Mouse (Mus musculus) hindbrain, embryonic 13.5 days (tissue): ENCODE measurements at regions not wholly inside any gene's neighbourhood (a gene's known extent, or its start where the extent isn't known, plus 50 kb on each side); places are given as distances from the start of the nearest gene placed in this dataset.
"Not testable (repeated sequence)": the region's sequence is repeated elsewhere in the genome, so short reads cannot be mapped to it uniquely, and the experiment has no call there.

Experiments
- ATAC-seq: fragments of 200-750 bp; cut with Nextera tagmentation; 2 replicates; pipeline ENCODE4 v1.8.0; 2017; ENCODE audit warnings: moderate TSS enrichment; ENCODE audit not compliant: low FRiP score
- H3K27ac ChIP-seq: fragments of 300-500 bp; sonication (generic); 2 replicates; pipeline ENCODE4 v1.5.1; 2015; ENCODE audit warnings: inconsistent platforms, mild to moderate bottlenecking, moderate library complexity
- H3K27me3 ChIP-seq: fragments of 300-500 bp; sonication (generic); 2 replicates; pipeline ENCODE4 v1.6.1; 2015; ENCODE audit warnings: mild to moderate bottlenecking, inconsistent platforms
- H3K36me3 ChIP-seq: fragments of 300-500 bp; sonication (generic); 2 replicates; pipeline ENCODE4 v1.6.1; 2015; ENCODE audit warnings: mild to moderate bottlenecking, inconsistent platforms
- H3K4me1 ChIP-seq: fragments of 300-500 bp; sonication (generic); replicated peaks from 2 replicates; pipeline ENCODE4 v1.6.1; 2015; ENCODE audit warnings: inconsistent platforms
- H3K4me2 ChIP-seq: fragments of 300-500 bp; sonication (generic); 2 replicates; pipeline ENCODE4 v1.6.1; 2015; ENCODE audit warnings: inconsistent platforms, mild to moderate bottlenecking, moderate library complexity
- H3K4me3 ChIP-seq: fragments of 300-500 bp; sonication (generic); 2 replicates; pipeline ENCODE4 v1.5.1; 2015; ENCODE audit warnings: mild to moderate bottlenecking, inconsistent platforms
- H3K9ac ChIP-seq: fragments of 300-500 bp; sonication (generic); 2 replicates; pipeline ENCODE4 v1.6.1; 2015; ENCODE audit warnings: mild to moderate bottlenecking, inconsistent platforms
- H3K9me3 ChIP-seq: fragments of 300-500 bp; sonication (generic); 2 replicates; pipeline ENCODE4 v1.6.1; 2016; ENCODE audit warnings: inconsistent platforms
- WGBS: fragments of 180-500 bp; shearing (Covaris S2); methylation state at CpG from one replicate; pipeline ENCODE4 v1.1.7; 2015; 5-methylcytosine and 5-hydroxymethylcytosine counted together

DNA sequence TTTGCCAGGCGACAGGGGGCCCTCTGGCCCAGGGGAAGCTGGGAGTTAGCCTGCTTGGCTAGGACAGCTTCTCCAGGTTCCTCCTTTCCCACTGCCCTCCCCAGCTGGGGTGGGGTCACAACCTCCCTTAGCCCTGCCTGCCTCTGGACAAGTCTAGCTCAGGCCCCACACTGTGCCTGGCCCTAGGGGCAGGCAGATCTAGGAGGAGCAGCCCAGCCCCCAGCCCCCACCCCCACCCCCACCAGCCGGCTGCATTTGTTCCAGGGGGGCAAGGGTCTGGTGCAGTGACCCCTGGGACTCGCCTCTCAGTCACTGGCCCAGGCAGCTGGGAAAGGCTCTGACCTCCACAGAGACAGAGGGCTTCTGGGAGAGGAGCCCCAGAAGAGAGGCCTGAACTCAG lies 381.9 kb downstream of the Sox9 start:
- H3K4me2 ChIP-seq: no peak overlapping the region
- H3K27ac ChIP-seq: no peak overlapping the region
- peaks cover 61% of the 10 kb centered on the region for H3K4me1 ChIP-seq
- H3K36me3 ChIP-seq: no peaks in the 10 kb centered on the region
- WGBS: 32% methylated on average over 3 of the region's 3 CpGs
- H3K27me3 ChIP-seq: no peaks in the 10 kb centered on the region
- no peak for ATAC-seq
- no peak overlapping the region for H3K4me3 ChIP-seq
- no peak overlapping the region for H3K9ac ChIP-seq
- no peaks in the 10 kb centered on the region for H3K9me3 ChIP-seq

DNA sequence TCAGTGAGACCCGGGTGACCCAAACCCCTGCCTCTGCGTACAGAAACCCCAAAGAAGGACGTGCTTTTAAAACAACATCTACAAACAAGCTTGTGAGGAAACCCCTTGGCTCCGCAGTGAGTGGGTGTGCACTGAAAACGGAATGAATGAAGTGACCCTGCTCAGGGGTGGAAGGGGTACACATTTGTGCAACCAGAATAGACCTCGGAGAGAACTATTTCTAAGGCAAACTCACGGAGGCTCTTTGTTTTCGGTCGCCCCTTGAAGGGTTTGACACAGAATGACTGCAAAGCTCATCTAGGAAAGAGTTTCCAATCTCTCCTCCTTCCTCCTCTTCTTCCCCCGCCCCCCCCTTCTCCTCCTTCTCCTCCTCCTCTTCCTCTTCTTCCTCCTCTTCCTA lies 382.5 kb downstream of the Sox9 start:
- 13% methylated on average over 10 of the region's 10 CpGs for WGBS
- H3K9me3 ChIP-seq: no peaks in the 10 kb centered on the region
- H3K9ac ChIP-seq: no peak overlapping the region
- no peaks in the 10 kb centered on the region for H3K36me3 ChIP-seq
- peaks cover 59% of the 10 kb centered on the region for H3K4me1 ChIP-seq
- 0 out of 2 replicates have a peak, but pooled peaks have one; percentile 27 for ATAC-seq
- H3K4me3 ChIP-seq: peak overlapping the region; percentile 38
- 0 out of 2 replicates have a peak overlapping the region, but pooled peaks have one; percentile 5 for H3K27ac ChIP-seq
- H3K27me3 ChIP-seq: no peaks in the 10 kb centered on the region
- H3K4me2 ChIP-seq: peak overlapping the region; percentile 62

DNA sequence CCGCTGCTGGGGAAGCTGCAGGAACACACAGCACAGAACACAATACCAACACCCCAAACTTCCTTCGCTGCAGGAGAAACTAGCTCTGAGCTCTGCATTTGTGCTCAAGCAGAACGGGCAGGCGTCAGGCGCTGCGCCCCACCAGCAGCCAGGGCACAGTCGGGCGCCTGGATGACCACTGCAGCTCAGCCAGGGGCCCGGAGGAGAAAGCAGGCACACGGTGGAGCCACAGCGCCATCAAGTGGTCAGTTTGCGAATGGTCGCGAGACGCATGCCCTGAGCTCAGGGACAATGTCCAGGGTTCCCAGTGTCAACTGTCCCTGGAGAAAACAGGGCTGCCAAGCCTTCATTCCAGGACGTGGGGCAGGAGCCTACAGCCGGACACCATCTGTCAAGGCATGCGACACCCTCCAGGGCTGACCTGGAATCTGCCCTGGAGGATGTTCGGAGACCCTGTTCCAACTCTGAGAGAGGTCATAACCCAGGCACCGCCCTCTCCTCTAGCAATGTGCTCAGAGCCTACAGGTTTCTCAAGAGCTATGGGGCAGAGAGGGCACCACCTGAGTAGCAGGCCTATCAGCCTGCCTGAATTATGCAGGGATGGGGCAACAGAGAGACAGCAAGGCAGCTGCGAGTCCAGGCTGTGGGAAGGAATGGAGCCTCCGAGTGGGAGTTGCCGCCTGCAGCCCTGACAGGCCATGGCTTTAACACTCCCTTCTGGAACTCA lies 383.2 kb downstream of the Sox9 start:
- Histone ChIP-seq H3K9ac (peak overlapping the region; percentile 61), H3K4me2 (peak overlapping the region; percentile 62), H3K9me3 (no peaks in the 10 kb centered on the region), H3K4me1 (peaks cover 58% of the 10 kb centered on the region), H3K4me3 (peak overlapping the region; percentile 38), H3K27ac (peak overlapping the region; percentile 23), H3K27me3 (no peaks in the 10 kb centered on the region), H3K36me3 (no peaks in the 10 kb centered on the region)
- 5% methylated on average over 23 of the region's 23 CpGs for WGBS
- ATAC-seq: peak; percentile 71

DNA sequence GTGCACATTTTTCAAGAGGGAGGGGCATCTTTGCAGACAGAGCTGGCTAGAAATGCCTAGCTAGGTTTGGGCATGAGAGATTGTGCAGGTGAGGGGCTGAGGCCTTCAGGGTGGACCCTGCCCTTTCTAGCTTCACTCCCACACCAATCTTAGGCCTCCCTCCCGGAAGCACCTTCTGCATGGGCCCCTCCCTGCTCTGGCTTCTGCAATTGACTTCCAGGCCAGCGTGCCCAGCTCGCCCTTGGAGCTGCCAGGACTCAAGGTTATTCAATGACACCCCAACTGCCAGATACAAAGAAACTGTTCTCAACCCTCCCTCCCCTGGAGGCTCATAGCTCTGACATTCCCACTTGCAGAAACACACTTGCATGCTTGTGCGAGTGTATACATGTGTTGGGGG lies 384.5 kb downstream of the Sox9 start:
- no peak overlapping the region for H3K4me3 ChIP-seq
- 0 out of 2 replicates have a peak overlapping the region, but pooled peaks have one; percentile 12 for H3K27ac ChIP-seq
- no peak overlapping the region for H3K4me2 ChIP-seq
- peaks cover 67% of the 10 kb centered on the region for H3K4me1 ChIP-seq
- ATAC-seq: no peak
- H3K9me3 ChIP-seq: no peaks in the 10 kb centered on the region
- 58% methylated on average over 4 of the region's 4 CpGs for WGBS
- no peaks in the 10 kb centered on the region for H3K36me3 ChIP-seq
- no peak overlapping the region for H3K9ac ChIP-seq
- no peaks in the 10 kb centered on the region for H3K27me3 ChIP-seq

DNA sequence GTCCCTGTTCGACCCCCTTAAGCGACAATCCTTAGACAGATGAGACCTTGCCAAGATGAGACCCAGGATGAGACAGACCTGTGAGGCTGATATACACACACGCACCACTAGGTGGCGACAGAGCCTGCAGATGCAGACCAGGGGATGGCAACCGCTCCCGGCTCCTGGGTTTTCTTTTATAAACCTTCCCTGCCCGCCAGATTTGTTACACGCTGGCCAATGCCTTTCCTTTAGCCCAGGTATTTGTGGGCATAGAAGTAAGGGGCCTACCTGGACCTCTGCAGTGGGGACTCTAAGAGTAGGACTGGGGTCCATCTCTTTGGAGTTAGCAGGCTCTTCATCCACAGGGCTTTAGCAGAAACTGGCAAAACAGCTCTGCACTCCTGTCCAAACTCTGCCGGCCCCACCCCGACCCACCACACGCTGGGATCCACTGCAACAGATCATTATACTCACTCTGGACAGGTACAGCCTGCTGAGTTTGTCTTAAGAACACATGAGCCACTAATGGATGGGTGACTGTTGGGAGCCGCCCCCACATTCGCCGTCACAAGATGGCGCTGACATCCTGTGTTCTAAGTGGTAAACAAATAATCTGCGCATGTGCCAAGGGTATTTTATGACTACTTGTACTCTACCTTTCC lies 390.6 kb downstream of the Sox9 start:
- peaks cover 50% of the 10 kb centered on the region for H3K4me1 ChIP-seq
- H3K9me3 ChIP-seq: no peaks in the 10 kb centered on the region
- H3K9ac ChIP-seq: peak overlapping the region; percentile 65; the same call in 1 of the 2 replicates
- H3K36me3 ChIP-seq: no peaks in the 10 kb centered on the region
- peak overlapping the region; percentile 87 for H3K27ac ChIP-seq
- peak; percentile 72 for ATAC-seq
- H3K27me3 ChIP-seq: no peaks in the 10 kb centered on the region
- 20% methylated on average over 16 of the region's 16 CpGs for WGBS
- peak overlapping the region; percentile 49 for H3K4me3 ChIP-seq
- H3K4me2 ChIP-seq: peak overlapping the region; percentile 60

DNA sequence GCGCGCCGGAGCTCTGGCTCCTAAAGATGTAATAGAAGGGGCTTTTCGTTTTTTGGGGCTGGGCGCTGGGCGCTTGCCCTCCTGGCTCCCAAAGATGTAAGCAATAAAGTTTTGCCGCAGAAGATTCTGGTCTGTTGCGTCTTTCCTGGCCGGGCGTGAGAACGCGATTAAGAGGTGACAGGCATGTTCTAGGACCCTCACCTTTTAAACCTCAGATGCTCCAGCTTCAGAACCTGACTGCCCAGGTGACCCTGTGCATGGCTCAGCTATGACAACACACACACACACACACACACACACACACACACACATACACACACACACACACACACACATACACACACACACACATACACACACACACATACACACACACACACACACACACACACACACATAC lies 391.3 kb downstream of the Sox9 start:
- not testable (repeated sequence) for H3K27me3 ChIP-seq, H3K9me3 ChIP-seq, H3K36me3 ChIP-seq, H3K9ac ChIP-seq, ATAC-seq
- Histone ChIP-seq H3K27ac (peak overlapping the region; percentile 64; the same call in 1 of the 2 replicates), H3K4me2 (peak overlapping the region; percentile 43), H3K4me3 (peak overlapping the region; percentile 31), H3K4me1 (peaks cover 57% of the 10 kb centered on the region)
- WGBS: 21% methylated on average over 12 of the region's 12 CpGs

DNA sequence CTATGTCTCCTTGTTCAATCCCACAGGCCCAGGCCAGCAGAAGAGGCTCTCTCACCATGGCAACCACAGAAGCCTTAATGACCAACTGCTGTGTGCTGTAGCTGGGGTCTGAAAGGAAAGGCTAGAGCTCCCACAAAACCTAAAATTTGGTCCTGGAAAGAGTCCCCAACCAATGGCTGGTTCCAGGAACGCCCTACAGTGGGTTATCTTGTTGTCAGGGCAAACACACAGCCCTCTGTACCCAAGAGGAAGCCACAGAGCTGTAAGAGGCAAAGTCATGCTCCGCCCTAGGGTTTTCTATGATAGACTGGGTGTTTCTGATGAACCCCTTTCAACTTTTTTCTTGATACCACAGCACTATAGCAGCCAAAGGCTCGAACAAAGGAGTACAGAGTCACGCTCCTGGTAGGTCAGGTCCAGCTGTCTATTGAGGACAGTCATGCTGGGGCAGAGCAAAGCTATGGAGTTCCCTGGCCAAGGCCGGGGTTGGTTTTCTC lies 392.0 kb downstream of the Sox9 start:
- no peak overlapping the region for H3K4me2 ChIP-seq
- peak overlapping the region; percentile 78 for H3K27ac ChIP-seq
- 43% methylated on average over 5 of the region's 5 CpGs for WGBS
- peaks cover 64% of the 10 kb centered on the region for H3K4me1 ChIP-seq
- no peaks in the 10 kb centered on the region for H3K36me3 ChIP-seq
- H3K4me3 ChIP-seq: no peak overlapping the region
- no peaks in the 10 kb centered on the region for H3K9me3 ChIP-seq
- H3K9ac ChIP-seq: no peak overlapping the region
- no peaks in the 10 kb centered on the region for H3K27me3 ChIP-seq
- no peak for ATAC-seq

DNA sequence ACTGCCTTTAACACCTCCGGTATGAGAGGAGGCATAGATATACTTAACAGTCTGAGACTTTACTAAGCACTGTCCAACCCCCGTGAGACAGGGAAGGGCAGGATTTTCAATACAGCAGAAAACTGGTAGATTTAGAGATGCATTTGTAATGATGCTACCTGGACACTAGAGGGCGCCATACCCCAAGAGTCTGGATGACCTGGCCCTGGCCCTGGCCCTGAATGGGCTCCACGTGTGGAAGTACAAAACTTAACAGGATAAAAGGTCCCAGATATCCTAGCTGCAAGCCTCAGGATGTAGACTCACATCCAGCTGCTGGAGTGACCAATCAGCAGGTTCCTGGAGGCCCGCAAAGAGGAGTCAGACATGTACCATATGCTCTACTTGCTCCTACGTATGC lies 393.3 kb downstream of the Sox9 start:
- no peaks in the 10 kb centered on the region for H3K9me3 ChIP-seq
- H3K27ac ChIP-seq: no peak overlapping the region
- H3K36me3 ChIP-seq: no peaks in the 10 kb centered on the region
- ATAC-seq: no peak
- peaks cover 68% of the 10 kb centered on the region for H3K4me1 ChIP-seq
- H3K9ac ChIP-seq: no peak overlapping the region
- 0 out of 2 replicates have a peak, but pooled peaks cover 2% of the 10 kb centered on the region for H3K27me3 ChIP-seq
- no peak overlapping the region for H3K4me2 ChIP-seq
- WGBS: 36% methylated on average over 6 of the region's 6 CpGs
- no peak overlapping the region for H3K4me3 ChIP-seq

DNA sequence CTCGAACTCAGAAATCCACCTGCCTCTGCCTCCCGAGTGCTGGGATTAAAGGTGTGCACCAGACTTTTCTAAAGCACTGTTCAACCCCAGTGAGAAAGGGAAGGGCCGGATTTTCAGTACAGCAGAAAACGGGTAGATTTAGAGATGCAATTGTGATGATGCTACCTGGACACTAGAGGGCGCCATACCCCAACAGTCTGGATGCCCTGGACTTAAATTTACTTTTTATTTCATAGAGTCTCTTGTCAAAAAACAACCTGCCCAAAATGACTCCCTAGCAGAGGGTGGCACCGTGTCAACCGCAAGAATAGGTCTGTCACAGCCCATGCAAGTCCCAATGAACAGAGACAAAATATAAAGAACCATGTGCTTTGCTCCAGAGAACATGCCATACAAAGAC lies 394.2 kb downstream of the Sox9 start:
- H3K36me3 ChIP-seq: no peaks in the 10 kb centered on the region
- H3K9me3 ChIP-seq: no peaks in the 10 kb centered on the region
- peaks cover 69% of the 10 kb centered on the region for H3K4me1 ChIP-seq
- 26% methylated on average over 7 of the region's 7 CpGs for WGBS
- H3K27me3 ChIP-seq: 0 out of 2 replicates have a peak, but pooled peaks cover 2% of the 10 kb centered on the region
- no peak overlapping the region for H3K4me3 ChIP-seq
- H3K9ac ChIP-seq: no peak overlapping the region; the same call in 1 of the 2 replicates
- no peak overlapping the region for H3K4me2 ChIP-seq
- H3K27ac ChIP-seq: no peak overlapping the region
- ATAC-seq: no peak

DNA sequence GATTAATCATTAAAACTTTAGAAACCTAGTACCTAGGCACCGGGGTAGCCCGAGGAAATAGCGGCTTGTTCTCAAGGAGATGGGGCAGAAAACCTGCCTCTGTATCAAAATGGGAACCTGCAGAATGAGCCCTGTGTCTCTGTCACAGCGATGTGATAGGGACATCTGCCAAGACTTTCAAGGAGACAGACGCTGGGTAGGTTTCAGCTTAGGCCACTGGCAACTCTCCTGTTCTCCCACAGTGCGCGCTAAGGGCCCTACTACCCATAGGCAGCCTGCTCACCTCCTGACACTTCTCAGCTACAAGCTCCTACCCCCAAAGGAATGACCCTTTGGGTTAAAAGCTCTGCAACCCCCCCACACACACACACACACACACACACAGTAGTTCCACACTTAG lies 396.4 kb downstream of the Sox9 start:
- Histone ChIP-seq H3K36me3 (no peaks in the 10 kb centered on the region), H3K4me1 (peaks cover 78% of the 10 kb centered on the region), H3K9ac (no peak overlapping the region), H3K9me3 (no peaks in the 10 kb centered on the region), H3K4me3 (no peak overlapping the region), H3K27ac (0 out of 2 replicates have a peak overlapping the region, but pooled peaks have one; percentile 0), H3K4me2 (no peak overlapping the region), H3K27me3 (0 out of 2 replicates have a peak, but pooled peaks cover 2% of the 10 kb centered on the region)
- 79% methylated on average over 7 of the region's 7 CpGs for WGBS
- no peak for ATAC-seq

DNA sequence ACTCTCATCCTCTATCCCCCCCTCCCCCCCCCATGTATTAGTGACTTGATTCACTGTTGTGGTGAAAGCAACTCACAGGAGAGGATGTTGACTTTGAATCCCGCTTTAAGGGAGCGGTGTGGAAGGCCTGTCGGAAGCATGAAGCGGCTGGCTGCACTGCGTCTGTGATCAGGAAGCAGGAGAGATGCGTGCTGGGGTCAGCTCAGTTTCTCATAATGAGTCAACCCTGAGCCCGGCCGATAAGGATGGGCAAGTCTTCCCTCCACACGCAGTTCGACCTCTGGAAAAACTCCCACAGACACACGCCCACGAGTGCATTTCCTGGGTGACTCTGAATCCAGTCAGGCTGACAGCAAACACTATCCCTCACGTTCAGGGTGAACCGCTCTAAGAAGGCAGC lies 398.0 kb downstream of the Sox9 start:
- 0 out of 2 replicates have a peak, but pooled peaks cover 2% of the 10 kb centered on the region for H3K27me3 ChIP-seq
- peak overlapping the region; percentile 51; the same call in 1 of the 2 replicates for H3K9ac ChIP-seq
- no peak overlapping the region for H3K27ac ChIP-seq
- H3K4me2 ChIP-seq: no peak overlapping the region
- H3K36me3 ChIP-seq: no peaks in the 10 kb centered on the region
- no peak overlapping the region for H3K4me3 ChIP-seq
- ATAC-seq: no peak
- H3K9me3 ChIP-seq: no peaks in the 10 kb centered on the region
- peaks cover 83% of the 10 kb centered on the region for H3K4me1 ChIP-seq
- WGBS: 75% methylated on average over 14 of the region's 14 CpGs

DNA sequence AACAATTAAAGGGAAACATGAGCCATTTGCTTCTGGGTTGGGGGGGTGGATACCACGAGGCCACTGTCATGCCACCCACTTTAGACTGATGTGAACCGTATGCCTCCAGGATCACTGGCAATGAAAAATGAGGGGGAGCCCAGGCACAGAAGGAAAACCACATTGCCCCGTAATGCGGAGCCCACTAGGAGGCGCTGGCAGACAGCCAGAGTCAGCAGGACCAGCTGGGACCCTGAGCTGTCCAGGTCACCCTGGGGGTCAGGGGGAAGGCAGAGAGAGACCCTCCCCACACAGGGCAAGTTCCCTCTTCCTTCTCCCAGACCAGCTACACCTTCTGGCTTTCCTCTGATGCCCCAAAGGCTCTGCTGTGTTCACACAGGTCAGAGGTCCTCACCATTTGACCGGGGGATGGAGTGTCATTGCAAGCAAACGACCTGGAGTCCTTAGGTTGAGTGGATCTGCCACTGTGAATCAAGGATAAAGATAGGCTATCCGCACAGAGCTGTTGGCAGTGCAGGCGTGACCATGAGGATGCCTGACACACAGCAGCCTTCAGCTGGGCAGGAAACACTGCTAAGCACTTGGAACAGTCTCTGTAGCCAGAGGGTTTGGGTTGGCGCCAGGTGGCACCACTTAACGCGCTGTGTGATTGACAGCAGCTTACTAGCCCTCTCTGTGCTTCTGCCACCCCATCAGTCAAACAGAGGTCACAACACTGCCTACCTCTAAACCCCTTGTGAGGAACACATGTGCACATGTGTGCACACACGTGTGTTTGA lies 400.2 kb downstream of the Sox9 start:
- H3K36me3 ChIP-seq: no peaks in the 10 kb centered on the region
- WGBS: 50% methylated on average over 13 of the region's 13 CpGs
- H3K4me2 ChIP-seq: no peak overlapping the region
- 0 out of 2 replicates have a peak, but pooled peaks cover 5% of the 10 kb centered on the region for H3K27me3 ChIP-seq
- H3K9ac ChIP-seq: no peak overlapping the region
- no peaks in the 10 kb centered on the region for H3K9me3 ChIP-seq
- H3K4me3 ChIP-seq: no peak overlapping the region
- peak overlapping the region; percentile 46 for H3K27ac ChIP-seq
- ATAC-seq: peak; percentile 33; the same call in 1 of the 2 replicates
- peaks cover 87% of the 10 kb centered on the region for H3K4me1 ChIP-seq
